Mouse (Mus musculus): Measurements from ENCODE around the gene Pdk4. TPM values are rescaled to one million over a fixed set of nuclear protein-coding genes. Genes with fewer than 3 reads are reported as not detected.

Pdk4 gene
- polyA plus RNA-seq (2012; rRNA removed) (2.4 and 3.0 TPM in 2 replicates), polyA plus RNA-seq (2014; fragmentation: Nextera tagmentation; extraction: Ambion mirVana) (2.0 and 3.3 TPM in 2 replicates)

DNA sequence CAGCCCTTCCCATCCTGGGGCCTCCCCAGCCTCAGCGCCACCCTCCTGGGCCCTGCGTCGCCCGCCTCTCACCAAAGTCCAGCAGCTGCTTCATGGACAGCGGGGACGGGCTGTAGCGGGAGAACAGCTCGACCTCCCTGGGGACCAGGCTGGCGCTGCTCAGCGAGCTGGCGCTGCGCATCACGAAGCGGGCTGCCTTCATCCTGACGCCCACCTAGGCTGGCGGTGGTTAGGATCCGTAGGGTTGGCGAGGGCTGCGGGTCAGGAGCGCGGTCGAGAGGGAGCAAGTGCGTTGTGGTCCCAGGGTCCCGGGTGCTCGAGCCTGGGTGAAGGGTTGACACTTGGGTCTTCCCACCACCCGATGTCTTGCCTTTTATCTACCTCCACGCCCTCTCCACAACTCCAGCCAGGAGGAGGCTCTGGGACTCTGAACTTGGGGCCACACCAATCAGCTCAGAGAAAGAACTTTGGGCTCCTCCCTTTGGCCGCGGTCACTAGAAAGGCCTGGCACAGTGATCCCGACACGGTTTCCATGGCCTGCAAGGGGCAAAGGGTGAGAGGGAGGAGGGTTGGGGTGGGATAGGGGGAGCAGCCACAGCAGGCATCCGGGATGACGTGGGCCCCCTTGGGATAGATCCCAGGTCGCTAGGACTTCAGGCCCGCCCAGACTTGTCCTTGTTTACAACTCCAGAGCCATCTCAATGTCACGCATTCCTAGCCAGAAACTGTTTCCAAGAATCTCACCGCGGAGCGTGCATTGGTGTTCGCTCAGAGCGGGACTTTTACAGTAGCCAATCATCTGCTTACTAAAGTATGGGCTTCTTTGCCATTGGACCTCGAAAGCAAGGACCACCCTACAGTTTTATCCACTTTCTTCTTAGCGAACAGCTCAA is at the start of gene Pdk4:
Gene Pdk4 (minus strand): TSS at position 349 of the 893 bp plus-strand sequence.
- Histone ChIP-seq H3K9me3 (ENCODE audit: control insufficient read depth, low read length) (no peaks in the 10 kb centered on the region), H3K4me3 (replicated peaks; ENCODE audit: low read length) (peak within 1 kb of the TSS; percentile 45), H3K36me3 (ENCODE audit: control insufficient read depth, insufficient read depth, low read length) (no peaks in the 10 kb centered on the region), H3K4me2 (replicated peaks; ENCODE audit: low read depth, low read length, severe bottlenecking) (peak within 1 kb of the TSS; percentile 98), H3K4me1 (ENCODE audit: control insufficient read depth, insufficient read depth, low read length) (no peaks in the 10 kb centered on the region), H3K27ac (replicated peaks; ENCODE audit: low read depth, low read length) (no peak within 1 kb of the TSS), H3K27me3 (ENCODE audit: control insufficient read depth, insufficient read depth, low read length) (no peaks in the 10 kb centered on the region), H3K9ac (ENCODE audit: low read depth, low read length, severe bottlenecking) (peak within 1 kb of the TSS; percentile 57)
- TF ChIP-seq POLR2A (IDR thresholded peaks at IDR 0.05; ENCODE audit: borderline replicate concordance, extremely low read depth, insufficient read depth, insufficient read length) = no peak
- DNase-seq (ENCODE audit: low spot score) = peak; percentile 92
- WGBS = 2% methylated on average over 33 of the region's 43 CpGs
- ATAC-seq (ENCODE audit: low FRiP score, low read depth) = peak; percentile 96

DNA sequence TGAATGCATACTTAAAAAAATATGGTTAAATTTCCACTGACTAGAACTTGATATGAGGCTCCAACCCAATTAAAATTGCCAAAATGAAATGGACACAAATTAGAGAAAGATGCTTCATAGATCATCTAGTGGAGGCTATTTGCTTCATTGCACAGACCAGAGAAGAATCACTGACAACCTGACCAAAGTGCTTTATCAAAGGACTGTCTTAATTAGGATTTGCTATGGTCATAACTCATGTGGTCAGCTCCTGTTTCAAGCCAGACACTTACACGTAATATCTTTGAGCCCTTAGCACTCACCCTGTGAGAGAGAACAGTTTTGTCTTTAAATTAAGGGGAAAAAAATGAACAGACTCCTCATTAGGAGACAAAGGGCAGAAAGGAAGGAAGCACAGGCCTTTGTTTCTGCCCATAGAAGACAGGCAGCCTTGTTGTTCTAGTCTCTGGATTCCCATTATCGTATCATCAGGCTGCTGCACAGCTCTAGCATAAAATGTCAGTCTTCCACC is 41.8 kb upstream of the Pdk4 start:
- Histone ChIP-seq H3K9ac (ENCODE audit: low read depth, low read length, severe bottlenecking) (no peak overlapping the region), H3K9me3 (ENCODE audit: control insufficient read depth, low read length) (no peaks in the 10 kb centered on the region), H3K4me2 (replicated peaks; ENCODE audit: low read depth, low read length, severe bottlenecking) (no peak overlapping the region), H3K27me3 (ENCODE audit: control insufficient read depth, insufficient read depth, low read length) (no peaks in the 10 kb centered on the region), H3K4me3 (replicated peaks; ENCODE audit: low read length) (no peak overlapping the region), H3K36me3 (ENCODE audit: control insufficient read depth, insufficient read depth, low read length) (no peaks in the 10 kb centered on the region), H3K4me1 (ENCODE audit: control insufficient read depth, insufficient read depth, low read length) (no peaks in the 10 kb centered on the region), H3K27ac (replicated peaks; ENCODE audit: low read depth, low read length) (no peak overlapping the region)
- DNase-seq (ENCODE audit: low spot score) (no peak), ATAC-seq (ENCODE audit: low FRiP score, low read depth) (no peak)
- TF ChIP-seq POLR2A (IDR thresholded peaks at IDR 0.05; ENCODE audit: borderline replicate concordance, extremely low read depth, insufficient read depth, insufficient read length) = no peak
- WGBS = 54% methylated on average over 2 of the region's 2 CpGs

DNA sequence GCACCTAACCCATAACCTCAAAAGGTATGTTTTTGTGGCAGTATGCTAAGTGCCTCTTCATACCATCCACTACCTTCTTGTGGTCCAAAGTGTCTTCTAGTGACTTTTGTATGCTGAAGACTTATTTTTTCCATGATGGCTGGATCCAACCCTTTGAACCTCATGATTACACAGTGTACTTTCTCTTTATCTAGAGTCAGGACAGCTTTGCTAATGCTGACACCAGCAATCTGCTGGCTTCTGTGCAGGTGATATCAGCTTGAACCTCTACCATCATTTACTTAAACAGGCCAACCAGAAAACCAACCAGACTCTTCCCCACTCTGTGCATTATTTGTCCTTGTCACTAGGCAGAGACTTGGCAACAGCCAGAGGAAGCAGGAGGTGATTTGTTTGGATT is 39.6 kb upstream of the Pdk4 start:
- Histone ChIP-seq H3K4me1 (ENCODE audit: control insufficient read depth, insufficient read depth, low read length) (no peaks in the 10 kb centered on the region), H3K27me3 (ENCODE audit: control insufficient read depth, insufficient read depth, low read length) (no peaks in the 10 kb centered on the region), H3K9me3 (ENCODE audit: control insufficient read depth, low read length) (no peaks in the 10 kb centered on the region), H3K36me3 (ENCODE audit: control insufficient read depth, insufficient read depth, low read length) (no peaks in the 10 kb centered on the region), H3K9ac (ENCODE audit: low read depth, low read length, severe bottlenecking) (no peak overlapping the region), H3K27ac (replicated peaks; ENCODE audit: low read depth, low read length) (no peak overlapping the region), H3K4me3 (replicated peaks; ENCODE audit: low read length) (no peak overlapping the region), H3K4me2 (replicated peaks; ENCODE audit: low read depth, low read length, severe bottlenecking) (no peak overlapping the region)
- DNase-seq (ENCODE audit: low spot score) (no peak), ATAC-seq (ENCODE audit: low FRiP score, low read depth) (no peak)
- TF ChIP-seq POLR2A (IDR thresholded peaks at IDR 0.05; ENCODE audit: borderline replicate concordance, extremely low read depth, insufficient read depth, insufficient read length) = no peak

DNA sequence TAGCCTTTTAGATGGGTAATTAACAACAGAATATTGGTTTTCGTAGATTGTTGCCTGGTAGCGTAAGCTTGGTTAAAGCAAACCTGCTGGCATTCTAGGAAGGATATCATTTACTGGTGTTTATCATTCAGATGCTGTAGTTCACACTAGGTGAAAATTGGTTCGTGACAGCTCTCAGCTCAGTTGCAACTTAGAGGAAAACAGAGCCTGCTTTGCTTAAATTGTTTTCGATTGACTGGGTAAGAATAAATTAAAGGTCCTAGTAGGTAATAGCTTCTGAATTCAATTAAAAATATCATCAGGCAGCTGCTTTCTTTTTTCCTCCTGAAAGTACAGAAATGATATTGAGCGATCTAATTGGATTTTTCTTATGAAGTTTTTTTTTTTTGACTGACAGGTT is 21.0 kb upstream of the Pdk4 start:
- H3K27ac ChIP-seq (replicated peaks; ENCODE audit: low read depth, low read length) = no peak overlapping the region

DNA sequence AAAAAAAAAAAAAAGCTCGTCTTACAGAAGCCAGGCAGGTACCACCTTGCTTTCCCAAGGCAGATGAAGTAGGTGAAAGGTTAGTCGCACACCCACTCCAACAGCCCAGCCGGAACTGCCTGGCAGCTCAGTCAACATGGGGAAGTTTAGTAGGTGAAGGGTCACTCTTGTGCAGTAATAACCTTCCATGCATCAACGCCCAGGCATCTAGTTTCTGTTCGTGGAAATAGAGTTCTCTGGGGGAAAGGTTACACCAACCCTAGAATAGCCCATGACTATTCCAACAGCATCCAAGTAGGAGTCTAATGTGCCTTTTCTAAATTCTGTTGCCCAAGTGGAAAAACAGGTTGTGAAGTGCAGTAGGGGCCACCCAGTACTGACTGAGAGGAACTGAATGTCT is 13.6 kb upstream of the Pdk4 start:
- no peak for TF ChIP-seq POLR2A (IDR thresholded peaks at IDR 0.05; ENCODE audit: borderline replicate concordance, extremely low read depth, insufficient read depth, insufficient read length)
- Histone ChIP-seq H3K27ac (replicated peaks; ENCODE audit: low read depth, low read length) (no peak overlapping the region), H3K4me1 (ENCODE audit: control insufficient read depth, insufficient read depth, low read length) (peaks cover 6% of the 10 kb centered on the region), H3K27me3 (ENCODE audit: control insufficient read depth, insufficient read depth, low read length) (no peaks in the 10 kb centered on the region), H3K4me3 (replicated peaks; ENCODE audit: low read length) (no peak overlapping the region), H3K4me2 (replicated peaks; ENCODE audit: low read depth, low read length, severe bottlenecking) (no peak overlapping the region), H3K36me3 (ENCODE audit: control insufficient read depth, insufficient read depth, low read length) (no peaks in the 10 kb centered on the region), H3K9me3 (ENCODE audit: control insufficient read depth, low read length) (no peaks in the 10 kb centered on the region), H3K9ac (ENCODE audit: low read depth, low read length, severe bottlenecking) (no peak overlapping the region)
- DNase-seq (ENCODE audit: low spot score) (no peak), ATAC-seq (ENCODE audit: low FRiP score, low read depth) (no peak)
- 25% methylated on average over 5 of the region's 5 CpGs for WGBS

More for the DNA sequence above, 21.0 kb upstream of the Pdk4 start:
- no peak overlapping the region for H3K4me2 ChIP-seq (replicated peaks; ENCODE audit: low read depth, low read length, severe bottlenecking)
- H3K36me3 ChIP-seq (ENCODE audit: control insufficient read depth, insufficient read depth, low read length) = no peaks in the 10 kb centered on the region
- H3K4me3 ChIP-seq (replicated peaks; ENCODE audit: low read length) = no peak overlapping the region
- no peak overlapping the region for H3K9ac ChIP-seq (ENCODE audit: low read depth, low read length, severe bottlenecking)
- H3K4me1 ChIP-seq (ENCODE audit: control insufficient read depth, insufficient read depth, low read length) = no peaks in the 10 kb centered on the region
- H3K9me3 ChIP-seq (ENCODE audit: control insufficient read depth, low read length) = no peaks in the 10 kb centered on the region
- H3K27me3 ChIP-seq (ENCODE audit: control insufficient read depth, insufficient read depth, low read length) = no peaks in the 10 kb centered on the region
- TF ChIP-seq POLR2A (IDR thresholded peaks at IDR 0.05; ENCODE audit: borderline replicate concordance, extremely low read depth, insufficient read depth, insufficient read length) = no peak
- ATAC-seq (ENCODE audit: low FRiP score, low read depth) = no peak
- DNase-seq (ENCODE audit: low spot score) = no peak
- 77% methylated on average over 5 of the region's 5 CpGs for WGBS
